Mouse (Mus musculus) mesoderm, embryonic 11.5 days (tissue): ENCODE data around the gene Gpr62.
A peak's percentile ranks its signal among the peaks of the same experiment; 100 is the strongest.

ENCODE experiments used
- DNase-seq: peaks from one replicate; pipeline ENCODE4 v3.0.0-alpha.2; 2012; ENCODE audit warnings: low read depth, low spot score

The Gpr62 gene

GRCm38 (mm10) chr9:106421865-106422160, 43.9 kb downstream of the Gpr62 start:
- peak; percentile 94 for DNase-seq

- DNase-seq = no peak
Measured at GRCm38 (mm10) chr9:106421033-106421864, 44.5 kb downstream of the Gpr62 start.

GRCm38 (mm10) chr9:106420608-106421007, 45.1 kb downstream of the Gpr62 start:
- DNase-seq = peak; percentile 50

GRCm38 (mm10) chr9:106417841-106418625, 47.7 kb downstream of the Gpr62 start:
- peak; percentile 60 for DNase-seq

GRCm38 (mm10) chr9:106416826-106417225, 48.9 kb downstream of the Gpr62 start:
- DNase-seq = no peak
